Mouse (Mus musculus): ENCODE measurements around the gene Kcnh6. TPM values are rescaled to one million over a fixed set of nuclear protein-coding genes. Genes with fewer than 3 reads are reported as not detected.

Kcnh6 gene
- total RNA-seq (2021): under 1 TPM in 1 of 2 experiments, not detected in 1; 0.31 TPM
- long read RNA-seq, experiment 1, partial matches to known transcripts: 0 of 1 reads
- long read RNA-seq, experiment 1, other reads (novel, unspliced or antisense): 1 of 1 reads
- long read RNA-seq, experiment 2, partial matches to known transcripts: 0 of 2 reads
- long read RNA-seq, experiment 2, other reads (novel, unspliced or antisense): 2 of 2 reads

GRCm38 (mm10) chr11:106007821-106008220 lies at the start of gene Kcnh6:
Kcnh6 (plus strand) TSS chr11:106008124.
- peak; percentile 63 to 75 for DNase-seq (ENCODE audit: low spot score in 2 of 2)

DNA sequence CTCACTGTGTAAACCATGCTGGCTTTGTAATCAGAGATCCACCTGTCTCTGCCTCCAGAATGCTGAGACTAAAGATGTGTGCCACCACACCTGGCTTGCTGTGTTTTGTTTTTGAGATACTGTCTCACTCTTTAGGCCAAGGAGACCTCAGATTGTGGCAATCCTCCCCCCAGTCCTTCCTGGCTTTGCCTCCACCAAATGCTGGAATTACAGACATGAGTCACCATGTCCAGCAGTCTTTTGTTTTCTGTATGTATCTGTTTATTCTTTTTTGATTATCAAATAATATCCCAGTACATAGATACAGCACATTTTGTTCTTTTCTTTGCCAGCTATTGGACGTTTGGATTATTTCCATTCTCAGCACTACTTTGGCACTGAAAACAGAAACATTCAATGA lies 49.4 kb upstream of the Kcnh6 start:
- no peak for DNase-seq (ENCODE audit: low spot score in 2 of 2)

DNA sequence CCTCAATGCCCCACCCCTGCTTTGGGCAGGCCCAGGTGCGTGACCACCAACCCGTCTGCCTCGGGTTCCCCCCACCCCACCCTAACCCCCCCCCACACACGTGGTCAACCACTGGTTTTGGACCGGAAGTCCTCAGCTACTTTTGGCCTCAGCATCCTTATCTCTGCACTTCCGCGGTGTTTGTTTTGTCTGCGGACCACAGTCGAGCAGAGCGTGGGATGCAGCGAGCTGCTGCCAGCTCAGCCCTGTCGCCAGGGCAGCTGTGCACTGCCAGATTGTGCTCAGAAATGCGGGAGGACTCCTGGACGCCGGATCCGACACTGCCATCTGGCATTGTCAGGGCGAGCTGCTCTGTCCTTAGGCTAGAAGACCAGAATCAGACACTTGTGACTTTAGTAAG lies 48.6 kb upstream of the Kcnh6 start:
- DNase-seq (ENCODE audit: low spot score in 2 of 2): no peak

- DNase-seq (ENCODE audit: low spot score in 2 of 2): no peak
These were observed 43.2 kb upstream of the Kcnh6 start for GRCm38 (mm10) chr11:105964691-105965090.

DNA sequence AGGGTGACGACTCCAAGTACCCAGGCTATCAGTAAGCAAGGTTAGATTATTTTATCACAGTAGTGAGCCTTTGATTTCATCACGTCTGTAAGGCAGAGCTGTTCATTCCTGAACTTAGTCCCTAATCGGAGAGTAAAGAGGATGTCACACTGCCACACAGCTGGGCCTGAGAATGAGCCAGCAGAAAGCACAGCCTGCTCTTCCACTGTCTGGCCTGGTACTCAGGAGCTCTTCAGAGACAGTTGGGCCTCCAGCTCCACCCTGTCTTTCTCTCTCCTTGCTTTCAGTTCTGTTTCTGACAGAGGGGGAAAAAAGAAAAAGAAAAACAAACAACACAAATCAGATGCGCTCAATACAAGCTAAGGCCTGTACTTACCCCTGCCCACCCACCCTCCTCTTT lies 41.6 kb upstream of the Kcnh6 start:
- DNase-seq (ENCODE audit: low spot score in 2 of 2): no peak

DNA sequence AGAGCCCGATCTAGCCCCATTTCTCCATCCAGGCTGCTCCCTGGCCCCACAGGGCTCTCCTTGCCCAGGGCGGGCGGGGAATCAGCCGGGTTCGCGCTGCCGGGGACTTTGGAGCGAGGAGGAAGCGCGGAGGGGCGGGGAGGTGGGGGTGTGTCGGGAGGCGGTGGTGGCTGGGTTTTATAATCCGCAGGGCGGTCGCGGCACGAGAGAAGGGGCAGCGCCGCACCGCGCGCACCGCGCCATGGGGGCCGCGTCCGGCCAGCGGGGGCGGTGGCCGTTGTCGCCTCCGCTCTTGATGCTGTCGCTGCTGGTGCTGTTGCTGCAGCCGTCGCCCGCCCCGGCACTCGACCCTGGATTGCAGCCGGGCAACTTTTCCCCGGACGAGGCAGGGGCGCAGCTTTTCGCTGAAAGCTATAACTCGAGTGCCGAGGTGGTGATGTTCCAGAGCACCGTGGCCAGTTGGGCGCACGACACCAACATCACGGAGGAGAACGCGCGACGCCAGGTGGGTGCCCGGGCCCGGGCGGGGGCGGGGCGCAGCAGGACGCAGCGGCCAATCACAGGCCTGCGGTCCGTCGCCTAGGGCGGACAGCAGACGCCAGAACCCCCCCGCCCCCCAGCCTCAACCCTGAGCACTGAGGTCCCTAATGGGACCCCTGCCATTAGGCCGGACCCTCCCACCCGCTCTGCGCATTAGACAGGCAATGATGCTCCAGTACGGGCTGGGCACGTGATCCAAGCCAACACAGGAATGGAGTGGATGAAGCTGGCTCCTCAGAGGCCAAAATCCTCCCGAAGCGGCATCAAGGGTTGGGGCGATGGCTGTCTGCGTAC lies 40.0 kb upstream of the Kcnh6 start, which contains the start of gene Ace:
TSS of gene Ace (plus strand) at position 205 of the 834 bp plus-strand sequence.
- DNase-seq (ENCODE audit: low spot score in 2 of 2): peak in 1 of 2 experiments; percentile 47

DNA sequence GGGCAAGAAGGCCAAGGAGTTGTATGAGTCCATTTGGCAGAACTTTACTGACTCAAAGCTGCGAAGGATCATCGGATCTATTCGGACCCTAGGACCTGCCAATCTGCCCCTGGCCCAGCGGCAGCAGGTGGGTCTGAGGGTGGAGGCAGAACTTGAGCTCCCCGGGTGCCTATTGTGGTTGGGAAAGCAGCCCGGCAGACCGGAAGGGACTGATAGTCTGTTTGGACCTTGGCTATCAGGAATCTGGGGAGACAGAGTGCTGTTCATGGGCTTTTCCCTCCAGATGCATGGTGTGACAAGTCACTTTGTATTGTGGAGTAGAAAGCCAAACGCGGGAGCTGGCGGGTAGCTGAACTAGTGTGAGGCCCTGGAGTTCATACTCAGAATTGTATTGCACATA lies 39.0 kb upstream of the Kcnh6 start:
- no peak for DNase-seq (ENCODE audit: low spot score in 2 of 2)

GRCm38 (mm10) chr11:105969516-105969915 lies 38.4 kb upstream of the Kcnh6 start:
- DNase-seq (ENCODE audit: low spot score in 2 of 2): peak in 1 of 2 experiments; percentile 52

DNA sequence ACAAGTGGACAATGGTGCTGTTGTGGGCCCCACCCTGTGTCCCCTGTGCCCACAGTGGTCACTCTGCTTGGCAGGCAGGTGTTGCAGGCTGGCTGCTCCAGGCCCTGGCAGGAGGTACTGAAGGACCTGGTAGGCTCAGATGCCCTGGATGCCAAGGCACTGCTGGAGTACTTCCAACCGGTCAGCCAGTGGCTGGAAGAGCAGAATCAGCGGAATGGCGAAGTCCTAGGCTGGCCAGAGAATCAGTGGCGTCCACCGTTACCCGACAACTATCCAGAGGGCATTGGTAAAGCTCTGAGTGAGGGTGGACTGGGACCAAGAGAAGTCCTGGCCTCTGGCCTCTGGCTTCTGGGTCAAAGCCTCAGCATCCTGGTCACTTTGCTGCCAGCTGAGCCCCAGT lies 33.3 kb upstream of the Kcnh6 start:
- DNase-seq (ENCODE audit: low spot score in 2 of 2): no peak

DNA sequence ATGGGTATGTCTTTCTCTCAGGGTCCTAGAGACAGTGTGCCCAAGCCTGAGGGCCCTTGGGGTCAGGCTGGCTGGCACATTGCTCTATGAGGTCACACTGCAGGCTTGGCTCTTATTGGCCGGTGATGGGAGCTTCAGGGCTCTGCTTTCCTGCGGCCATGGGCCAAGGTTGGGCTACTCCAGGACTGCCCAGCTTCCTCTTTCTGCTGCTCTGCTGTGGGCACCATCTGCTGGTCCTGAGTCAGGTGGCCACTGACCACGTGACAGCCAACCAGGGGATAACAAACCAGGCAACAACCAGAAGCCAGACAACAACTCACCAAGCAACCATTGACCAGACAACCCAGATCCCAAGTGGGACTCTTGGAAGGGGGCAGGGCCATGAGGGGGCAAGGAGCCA lies 32.9 kb upstream of the Kcnh6 start:
- DNase-seq (ENCODE audit: low spot score in 2 of 2): no peak

- no peak for DNase-seq (ENCODE audit: low spot score in 2 of 2)
These were observed 32.3 kb upstream of the Kcnh6 start for GRCm38 (mm10) chr11:105975636-105976035.

GRCm38 (mm10) chr11:105978232-105978631 lies 29.7 kb upstream of the Kcnh6 start:
- no peak for DNase-seq (ENCODE audit: low spot score in 2 of 2)

DNA sequence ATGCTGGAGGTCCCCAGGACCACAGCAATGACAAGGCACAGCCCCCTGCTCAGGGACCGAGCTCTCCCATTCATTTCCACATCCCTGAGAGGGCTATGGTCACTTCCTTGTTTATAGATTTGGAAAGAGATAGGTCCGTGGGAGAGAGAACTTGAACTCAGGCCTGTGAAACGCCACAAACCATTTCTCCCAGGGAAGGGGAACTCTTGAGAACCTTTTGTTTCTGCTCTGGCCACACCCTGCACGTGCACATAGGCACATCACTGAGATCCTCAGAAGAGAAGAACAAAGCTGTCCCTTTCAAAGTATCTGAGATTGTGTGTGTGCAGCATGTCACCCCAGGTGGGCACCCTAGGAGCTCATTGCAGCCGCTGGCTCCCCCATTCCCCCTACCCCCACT lies 29.3 kb upstream of the Kcnh6 start:
- DNase-seq (ENCODE audit: low spot score in 2 of 2): no peak

DNA sequence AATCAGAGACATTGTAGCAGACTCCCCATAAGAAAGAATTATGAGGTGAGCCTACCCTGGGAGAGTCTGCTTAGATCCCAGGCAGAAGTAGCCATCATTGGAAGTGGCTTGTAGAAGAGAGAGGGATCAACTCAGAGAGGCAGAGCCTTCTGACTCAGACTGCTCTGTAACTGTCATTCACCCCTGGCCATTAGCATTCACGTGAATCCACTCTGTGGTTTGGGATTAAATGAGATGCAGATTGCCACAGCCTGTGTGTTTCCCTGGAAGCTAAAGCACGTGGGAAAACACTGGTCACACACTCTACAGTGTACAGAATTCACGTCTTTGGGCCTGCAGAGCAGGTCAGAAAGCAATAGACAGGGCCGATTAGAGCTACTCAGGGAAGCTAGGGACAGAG lies 23.5 kb upstream of the Kcnh6 start:
- no peak for DNase-seq (ENCODE audit: low spot score in 2 of 2)

DNA sequence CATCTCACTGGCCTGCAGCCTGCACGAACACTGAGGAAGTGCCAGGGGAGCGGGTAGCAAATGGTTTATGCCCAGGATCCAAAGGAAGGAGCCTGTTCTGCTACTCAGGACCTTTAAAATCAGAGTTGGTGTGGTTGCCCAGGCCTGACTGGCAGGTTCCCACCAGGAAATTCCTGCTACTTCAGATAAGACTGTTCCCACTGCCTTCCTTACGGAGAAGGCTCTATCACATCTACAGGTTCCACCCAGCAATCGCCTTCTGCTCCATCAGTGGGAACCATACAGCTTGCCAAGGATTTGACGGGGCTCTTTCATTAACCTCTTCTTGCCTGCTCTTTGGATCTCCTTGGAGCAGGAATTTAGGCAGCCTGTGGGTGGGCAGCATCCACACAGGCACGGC lies 20.5 kb upstream of the Kcnh6 start:
- no peak for DNase-seq (ENCODE audit: low spot score in 2 of 2)

DNA sequence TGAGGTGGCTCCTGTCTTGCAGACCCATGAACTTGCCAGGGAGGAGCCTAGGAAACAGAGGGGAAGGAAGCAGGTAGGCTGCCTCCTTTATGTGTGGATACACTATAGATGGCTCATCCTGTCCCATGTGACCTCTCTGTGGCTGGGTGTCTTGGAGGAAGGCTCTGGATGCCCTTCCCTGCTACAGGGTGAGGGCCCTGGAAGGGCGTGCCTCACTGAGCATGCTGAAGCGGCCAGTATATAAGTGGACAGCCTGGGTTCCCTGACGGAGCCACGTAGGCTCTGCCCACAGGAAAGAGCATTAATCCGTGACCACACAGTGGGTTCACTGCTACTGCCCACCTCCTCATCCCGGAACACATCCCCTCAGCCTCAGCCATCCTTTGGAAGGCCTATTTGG lies 18.5 kb upstream of the Kcnh6 start:
- DNase-seq (ENCODE audit: low spot score in 2 of 2): no peak

DNA sequence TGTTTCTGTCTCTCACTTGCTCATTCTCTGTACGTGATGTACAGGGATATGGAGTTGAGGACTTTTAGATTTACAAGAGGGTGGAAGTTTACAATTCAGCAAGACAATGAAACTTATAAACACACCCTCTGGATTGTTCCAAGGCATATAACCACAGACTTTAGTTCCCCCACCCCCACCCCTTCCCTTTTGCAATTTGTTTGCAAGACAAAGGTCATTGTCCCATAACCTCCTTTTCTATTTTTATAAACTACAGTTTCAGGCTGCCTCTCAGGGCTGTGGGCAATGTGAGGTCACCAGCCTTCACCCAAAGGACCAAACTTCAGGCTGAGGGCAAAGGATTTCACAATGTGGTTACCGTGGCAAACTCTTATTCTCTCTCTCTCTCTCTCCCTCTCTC lies 17.7 kb upstream of the Kcnh6 start:
- DNase-seq (ENCODE audit: low spot score in 2 of 2): no peak

GRCm38 (mm10) chr11:105994375-105994774 lies 13.5 kb upstream of the Kcnh6 start, which contains the start of gene Ace3:
Ace3 (plus strand) TSS chr11:105994675.
- no peak for DNase-seq (ENCODE audit: low spot score in 2 of 2)

DNA sequence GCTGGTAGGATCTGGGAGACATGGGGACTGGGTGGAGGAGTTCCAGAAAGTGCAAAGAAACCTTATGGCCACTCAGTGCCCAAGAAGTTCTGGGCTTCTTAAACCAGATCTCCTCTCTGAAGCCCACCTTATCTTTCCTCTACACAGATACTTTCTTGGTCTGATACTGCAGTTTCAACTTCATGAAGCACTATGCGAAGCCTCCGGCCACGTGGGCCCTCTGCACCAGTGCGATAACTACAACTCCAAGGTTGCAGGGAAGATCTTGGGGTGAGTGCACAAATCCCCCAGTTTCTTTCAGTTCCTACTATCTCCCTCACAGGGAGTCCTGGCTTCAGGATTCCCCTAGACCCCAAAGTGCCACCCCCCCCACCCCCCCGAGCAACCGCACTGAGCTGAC lies 7.9 kb upstream of the Kcnh6 start:
- DNase-seq (ENCODE audit: low spot score in 2 of 2): no peak

- DNase-seq (ENCODE audit: low spot score in 2 of 2): no peak
These were observed 6.2 kb upstream of the Kcnh6 start for GRCm38 (mm10) chr11:106001718-106002117.

GRCm38 (mm10) chr11:106004576-106004975 lies 3.3 kb upstream of the Kcnh6 start:
- DNase-seq (ENCODE audit: low spot score in 2 of 2): no peak

- DNase-seq (ENCODE audit: low spot score in 2 of 2): no peak
These were observed 2.0 kb upstream of the Kcnh6 start for GRCm38 (mm10) chr11:106005970-106006369.

- DNase-seq (ENCODE audit: low spot score in 2 of 2): no peak
These were observed 4.8 kb downstream of the Kcnh6 start for GRCm38 (mm10) chr11:106012711-106013110.

Data from gastrocnemius, postnatal 4 days (tissue).